Mouse (Mus musculus) intestine, postnatal 0 days (tissue): ENCODE results near the gene Sipa1l1. TPM values are rescaled to one million over a fixed set of nuclear protein-coding genes. Genes with fewer than 3 reads are reported as not detected.

Experiments used
- ATAC-seq: fragments of 200-750 bp; cut with Nextera tagmentation; 2 replicates; pipeline ENCODE4 v1.8.0; 2017; ENCODE audit warnings: mild to moderate bottlenecking, moderate TSS enrichment, moderate library complexity
- H3K27ac ChIP-seq: fragments of 300-500 bp; sonication (generic); 2 replicates; pipeline ENCODE4 v1.5.1; 2014; ENCODE audit warnings: mild to moderate bottlenecking, low read depth, low read length, moderate library complexity
- H3K27me3 ChIP-seq: fragments of 300-500 bp; sonication (generic); replicated peaks from 2 replicates; pipeline ENCODE4 v1.6.1; 2014; ENCODE audit warnings: low read length, mixed read lengths; ENCODE audit not compliant: control insufficient read depth, insufficient read depth
- H3K36me3 ChIP-seq: fragments of 300-500 bp; sonication (generic); 2 replicates; pipeline ENCODE4 v1.6.1; 2014; ENCODE audit warnings: mild to moderate bottlenecking, moderate library complexity; ENCODE audit not compliant: control insufficient read depth, insufficient read depth
- H3K4me1 ChIP-seq: fragments of 300-500 bp; sonication (generic); replicated peaks from 2 replicates; pipeline ENCODE4 v1.6.1; 2014; ENCODE audit warnings: antibody characterized with exemption, low read length, mixed read lengths; ENCODE audit not compliant: control insufficient read depth, insufficient read depth
- H3K4me2 ChIP-seq: fragments of 300-500 bp; sonication (generic); replicated peaks from 2 replicates; pipeline ENCODE4 v1.6.1; 2014; ENCODE audit warnings: low read depth, mild to moderate bottlenecking, moderate library complexity
- H3K4me3 ChIP-seq: fragments of 300-500 bp; sonication (generic); 2 replicates; pipeline ENCODE4 v1.5.1; 2014; ENCODE audit warnings: low read depth, low read length
- H3K9ac ChIP-seq: fragments of 300-500 bp; sonication (generic); 2 replicates; pipeline ENCODE4 v1.6.1; 2014; ENCODE audit warnings: mild to moderate bottlenecking, low read depth, low read length
- H3K9me3 ChIP-seq: fragments of 300-500 bp; sonication (generic); 2 replicates; pipeline ENCODE4 v1.6.1; 2016; ENCODE audit warnings: mixed run types; ENCODE audit not compliant: control insufficient read depth
- CTCF ChIP-seq: sonication (generic); IDR thresholded peaks from 2 replicates; pipeline ENCODE4 v1.5.1; 2016; ENCODE audit warnings: low read depth, mild to moderate bottlenecking, control low read depth, antibody characterized with exemption, moderate library complexity
- WGBS: fragments of 180-500 bp; shearing (Covaris S2); extraction: QIAGEN DNeasy Blood & Tissue Kit; methylation state at CpG from one replicate; pipeline ENCODE4 v1.1.7; 2014; 5-methylcytosine and 5-hydroxymethylcytosine counted together
- polyA plus RNA-seq: library from polyadenylated mRNA; unstranded; fragments of >200 nt; fragmentation: Nextera tagmentation; extraction: Ambion mirVana; gene quantifications from 2 replicates; pipeline ENCODE4 v1.2.1, GENCODE M21; 2015

Gene Sipa1l1
- polyA plus RNA-seq, 1 experiment from 2014 or later = 10.2 TPM

GRCm38 (mm10) chr12:82456414-82456805 lies 287.3 kb downstream of the Sipa1l1 start:
- H3K27ac ChIP-seq = no peak overlapping the region
- no peaks in the 10 kb centered on the region for H3K36me3 ChIP-seq
- no peak overlapping the region for H3K9ac ChIP-seq
- no peaks in the 10 kb centered on the region for H3K9me3 ChIP-seq
- H3K4me3 ChIP-seq = no peak overlapping the region
- no peaks in the 10 kb centered on the region for H3K4me1 ChIP-seq
- WGBS = 49% methylated on average over 1 of the region's 1 CpGs
- H3K4me2 ChIP-seq = no peak overlapping the region
- no peak for ATAC-seq
- no peaks in the 10 kb centered on the region for H3K27me3 ChIP-seq
- no peak for TF ChIP-seq CTCF

DNA sequence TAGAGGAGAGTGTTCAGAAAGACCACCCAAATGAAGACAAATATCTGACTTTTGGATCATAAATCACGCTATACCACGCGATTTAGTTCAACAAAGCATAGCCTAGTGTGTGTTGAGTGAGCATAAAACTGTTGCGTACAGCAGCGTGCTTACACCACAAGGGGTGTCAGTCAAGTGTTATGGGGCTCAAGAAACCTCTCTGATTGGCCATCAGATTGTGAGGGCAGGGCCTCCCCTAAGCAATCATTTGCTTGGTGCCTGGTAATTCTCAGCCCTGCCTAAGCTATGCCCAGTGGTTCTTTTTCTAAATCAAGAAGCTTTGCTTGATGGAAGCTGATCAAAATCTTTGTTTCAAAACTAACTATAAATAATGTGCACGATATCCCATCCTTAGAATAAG lies 288.5 kb downstream of the Sipa1l1 start:
- 79% methylated on average over 6 of the region's 6 CpGs for WGBS
- Histone ChIP-seq H3K27ac (no peak overlapping the region), H3K4me3 (no peak overlapping the region), H3K9me3 (no peaks in the 10 kb centered on the region), H3K9ac (no peak overlapping the region), H3K36me3 (no peaks in the 10 kb centered on the region), H3K4me1 (no peaks in the 10 kb centered on the region), H3K4me2 (no peak overlapping the region), H3K27me3 (no peaks in the 10 kb centered on the region)
- ATAC-seq = 0 out of 2 replicates have a peak, but pooled peaks have one; percentile 22
- TF ChIP-seq CTCF = no peak

GRCm38 (mm10) chr12:82458017-82458416 lies 288.9 kb downstream of the Sipa1l1 start:
- H3K4me1 ChIP-seq = no peaks in the 10 kb centered on the region
- no peak overlapping the region for H3K27ac ChIP-seq
- no peaks in the 10 kb centered on the region for H3K36me3 ChIP-seq
- no peaks in the 10 kb centered on the region for H3K9me3 ChIP-seq
- no peak for TF ChIP-seq CTCF
- ATAC-seq = no peak
- H3K4me2 ChIP-seq = no peak overlapping the region
- no peak overlapping the region for H3K4me3 ChIP-seq
- WGBS = 88% methylated on average over 8 of the region's 8 CpGs
- H3K27me3 ChIP-seq = no peaks in the 10 kb centered on the region
- no peak overlapping the region for H3K9ac ChIP-seq

DNA sequence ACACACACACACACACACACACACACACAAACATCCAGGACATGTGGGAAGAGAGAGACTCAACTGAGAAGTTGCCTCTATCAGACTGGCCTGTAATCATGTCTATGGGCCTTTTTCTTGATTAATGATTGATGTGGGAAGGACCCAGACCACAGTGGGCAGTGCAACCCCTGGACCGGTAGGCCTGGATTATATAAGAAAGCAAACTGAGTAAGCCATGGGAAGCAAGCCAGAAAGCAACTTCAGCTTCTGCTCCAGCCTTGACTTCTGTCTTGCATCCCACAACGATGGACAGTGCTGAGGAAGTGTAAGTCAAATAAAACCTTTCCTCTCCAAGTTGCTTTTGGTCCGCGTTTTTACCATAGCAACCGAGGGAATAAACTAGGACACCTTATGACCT lies 298.1 kb downstream of the Sipa1l1 start:
- no peak for TF ChIP-seq CTCF
- no peak overlapping the region for H3K27ac ChIP-seq
- no peaks in the 10 kb centered on the region for H3K27me3 ChIP-seq
- H3K4me2 ChIP-seq = no peak overlapping the region
- H3K9me3 ChIP-seq = no peaks in the 10 kb centered on the region
- H3K9ac ChIP-seq = no peak overlapping the region
- H3K36me3 ChIP-seq = no peaks in the 10 kb centered on the region
- H3K4me1 ChIP-seq = no peaks in the 10 kb centered on the region
- 55% methylated on average over 5 of the region's 5 CpGs for WGBS
- no peak overlapping the region for H3K4me3 ChIP-seq
- ATAC-seq = no peak

DNA sequence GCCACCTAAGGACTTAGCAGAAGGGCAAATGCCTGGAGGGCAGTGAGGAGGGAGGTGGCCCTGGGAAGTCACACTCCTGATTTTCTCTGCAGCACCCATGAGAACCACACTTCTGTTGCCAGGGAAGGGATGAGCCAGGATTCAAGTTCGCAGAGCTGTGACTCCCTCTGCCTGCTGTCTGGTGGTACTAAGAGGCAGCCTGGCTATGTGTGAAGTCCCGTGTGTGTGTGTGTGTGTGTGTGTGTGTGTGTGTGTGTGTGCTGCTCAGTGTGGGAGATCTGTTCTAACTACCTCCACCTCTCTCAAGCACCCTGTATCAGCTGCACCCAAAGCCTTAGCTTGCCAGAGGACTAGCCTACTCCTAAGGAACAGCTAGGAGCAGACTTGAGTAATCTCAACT lies 298.5 kb downstream of the Sipa1l1 start:
- no peaks in the 10 kb centered on the region for H3K27me3 ChIP-seq
- TF ChIP-seq CTCF = peak; percentile 64
- 69% methylated on average over 2 of the region's 2 CpGs for WGBS
- H3K36me3 ChIP-seq = no peaks in the 10 kb centered on the region
- no peak overlapping the region for H3K4me2 ChIP-seq
- H3K27ac ChIP-seq = no peak overlapping the region
- H3K4me1 ChIP-seq = no peaks in the 10 kb centered on the region
- no peak overlapping the region for H3K4me3 ChIP-seq
- no peak overlapping the region for H3K9ac ChIP-seq
- no peaks in the 10 kb centered on the region for H3K9me3 ChIP-seq
- no peak for ATAC-seq

DNA sequence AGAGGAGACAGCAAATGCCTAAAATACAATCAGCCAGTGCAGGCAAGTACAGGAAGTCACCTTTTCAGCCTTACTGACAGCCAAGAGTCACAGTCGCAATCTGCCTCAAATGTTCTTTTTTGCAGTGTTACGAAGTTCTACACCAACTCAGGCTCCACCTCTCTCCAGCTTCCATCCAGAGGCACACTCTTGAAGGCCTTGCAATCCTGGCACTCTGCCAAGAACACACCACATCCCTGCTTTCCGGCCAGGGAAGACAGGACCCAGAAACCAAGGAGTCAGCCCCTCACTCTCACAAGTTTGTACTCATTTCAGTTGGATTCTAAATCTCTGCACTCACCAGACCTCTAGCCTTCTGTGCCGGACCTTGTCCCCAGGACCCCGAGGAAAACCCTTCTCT lies 299.3 kb downstream of the Sipa1l1 start:
- no peak overlapping the region for H3K27ac ChIP-seq
- no peak for ATAC-seq
- H3K27me3 ChIP-seq = no peaks in the 10 kb centered on the region
- no peaks in the 10 kb centered on the region for H3K36me3 ChIP-seq
- TF ChIP-seq CTCF = no peak
- H3K4me2 ChIP-seq = no peak overlapping the region
- no peak overlapping the region for H3K4me3 ChIP-seq
- H3K4me1 ChIP-seq = no peaks in the 10 kb centered on the region
- no peak overlapping the region for H3K9ac ChIP-seq
- WGBS = 31% methylated on average over 5 of the region's 5 CpGs
- no peaks in the 10 kb centered on the region for H3K9me3 ChIP-seq

GRCm38 (mm10) chr12:82469706-82470361 lies 300.7 kb downstream of the Sipa1l1 start:
- WGBS = 2% methylated on average over 12 of the region's 12 CpGs
- Histone ChIP-seq H3K9ac (no peak overlapping the region; the same call in 1 of the 2 replicates), H3K27ac (peak overlapping the region; percentile 76), H3K4me2 (peak overlapping the region; percentile 80), H3K9me3 (no peaks in the 10 kb centered on the region), H3K4me3 (peak overlapping the region; percentile 53), H3K4me1 (no peaks in the 10 kb centered on the region), H3K27me3 (no peaks in the 10 kb centered on the region), H3K36me3 (no peaks in the 10 kb centered on the region)
- peak; percentile 95 for TF ChIP-seq CTCF
- peak; percentile 79 for ATAC-seq
